17 mouse cellular contexts compared by ENCODE assay signal in genomic region chr14:46932121-46932520, GRCm38 (mm10). TPM values are rescaled to one million over a fixed set of nuclear protein-coding genes. Genes with fewer than 3 reads are reported as not detected.
A peak's percentile ranks its signal among the peaks of the same experiment; 100 is the strongest.
DNase-seq lines count a peak whose midpoint lies in the region; ATAC-seq lines count a peak whose summit lies in the region.
"Had no signal": no experiment of that assay in that cellular context is flagged by ENCODE, and none has a peak within 500 bp of the region (broad histone marks: within the 10 kb centered on the region; RNA-seq: fewer than 3 reads in every experiment).

No protein-coding gene starts in this region.

- peaks cover 11 to 37% of the 10 kb centered on the region in 2 experiments for H3K4me1 ChIP-seq in heart, embryonic 14.5 days (ENCODE audit: control insufficient read depth in 2 of 2, insufficient read depth in 2 of 2, low read length in 2 of 2)
- H3K4me1 ChIP-seq in lung, embryonic 16.5 days (replicated peaks; ENCODE audit: control insufficient read depth, insufficient read depth, low read length) = 0 out of 2 replicates have a peak, but pooled peaks cover 13% of the 10 kb centered on the region
- H3K4me1 ChIP-seq in intestine, embryonic 15.5 days (replicated peaks) = peaks cover 4% of the 10 kb centered on the region
- peaks cover 8% of the 10 kb centered on the region for H3K4me1 ChIP-seq in stomach, embryonic 16.5 days (ENCODE audit: control insufficient read depth, insufficient read depth, low read length)
- H3K4me1 ChIP-seq in midbrain, embryonic 14.5 days (ENCODE audit: control insufficient read depth, insufficient read depth, low read length) = no peaks in the 10 kb centered on the region
- H3K4me1 ChIP-seq: hindbrain, embryonic 13.5 days; midbrain, embryonic 15.5 days had no signal

- no peaks in the 10 kb centered on the region for H3K27me3 ChIP-seq in heart, embryonic 14.5 days (ENCODE audit: control insufficient read depth, insufficient read depth, low read length)
- no peaks in the 10 kb centered on the region for H3K27me3 ChIP-seq in lung, embryonic 16.5 days (ENCODE audit: control insufficient read depth, insufficient read depth, low read depth, low read length)
- H3K27me3 ChIP-seq in intestine, embryonic 15.5 days (replicated peaks) = no peaks in the 10 kb centered on the region
- no peaks in the 10 kb centered on the region for H3K27me3 ChIP-seq in stomach, embryonic 16.5 days (ENCODE audit: control insufficient read depth, insufficient read depth, low read length)
- H3K27me3 ChIP-seq in midbrain, embryonic 14.5 days (ENCODE audit: control insufficient read depth, insufficient read depth, low read length) = no peaks in the 10 kb centered on the region
- H3K27me3 ChIP-seq: hindbrain, embryonic 13.5 days; kidney, embryonic 15.5 days; midbrain, embryonic 15.5 days had no signal

- DNase-seq in heart, postnatal 4 days = no peak
- no peak for DNase-seq in lung, postnatal 36 days
- no peak for DNase-seq in midbrain, embryonic 14.5 days
- DNase-seq: adrenal gland, adult 8-10 months; cerebellum, adult 9-10 months; gastrocnemius, postnatal 14 days had no signal

- 81% methylated on average over 13 of the region's 13 CpGs for WGBS in heart, embryonic 14.5 days
- 79% methylated on average over 13 of the region's 13 CpGs for WGBS in lung, embryonic 16.5 days
- WGBS in intestine, embryonic 15.5 days = 69% methylated on average over 13 of the region's 13 CpGs
- WGBS in stomach, embryonic 16.5 days = 73% methylated on average over 13 of the region's 13 CpGs
- 88% methylated on average over 13 of the region's 13 CpGs for WGBS in midbrain, embryonic 14.5 days

- no peak for ATAC-seq in heart, embryonic 14.5 days (ENCODE audit: insufficient number of reproducible peaks, insufficient read depth, low FRiP score, low read depth)
- ATAC-seq in lung, embryonic 16.5 days (ENCODE audit: low read depth) = no peak
- peak; percentile 25; the same call in 1 of the 2 replicates for ATAC-seq in intestine, embryonic 15.5 days
- peak; percentile 37; the same call in 1 of the 2 replicates for ATAC-seq in stomach, embryonic 16.5 days (ENCODE audit: insufficient read depth, low FRiP score)
- no peak for ATAC-seq in midbrain, embryonic 14.5 days (ENCODE audit: low FRiP score, low TSS enrichment)
- ATAC-seq: inflammation-experienced regulatory T-cells, adult 6 months; midbrain, embryonic 15.5 days had no signal

- peak overlapping the region; percentile 2 to 46; a peak in 3 of 4 replicates for H3K27ac ChIP-seq in heart, embryonic 14.5 days (replicated peaks in 1 of 2; ENCODE audit: control insufficient read depth in 1 of 2, insufficient read depth in 1 of 2, low read depth in 2 of 2, low read length in 2 of 2)
- peak overlapping the region; percentile 42; the same call in 1 of the 2 replicates for H3K27ac ChIP-seq in lung, embryonic 16.5 days (ENCODE audit: low read length)
- H3K27ac ChIP-seq in intestine, embryonic 15.5 days = peak overlapping the region; percentile 34; the same call in 1 of the 2 replicates
- no peak overlapping the region for H3K27ac ChIP-seq in stomach, embryonic 16.5 days (ENCODE audit: low read length)
- H3K27ac ChIP-seq in midbrain, embryonic 14.5 days (replicated peaks; ENCODE audit: low read depth, low read length) = no peak overlapping the region
- H3K27ac ChIP-seq: embryonic facial prominence, embryonic 10.5 days; hindbrain, embryonic 13.5 days; kidney, embryonic 15.5 days; midbrain, embryonic 15.5 days had no signal

- 0 out of 2 replicates have a peak, but pooled peaks cover 7% of the 10 kb centered on the region for H3K36me3 ChIP-seq in heart, embryonic 14.5 days (ENCODE audit: control insufficient read depth, insufficient read depth, low read length)
- no peaks in the 10 kb centered on the region for H3K36me3 ChIP-seq in lung, embryonic 16.5 days (ENCODE audit: control insufficient read depth, insufficient read depth, low read length)
- no peaks in the 10 kb centered on the region for H3K36me3 ChIP-seq in intestine, embryonic 15.5 days
- no peaks in the 10 kb centered on the region for H3K36me3 ChIP-seq in stomach, embryonic 16.5 days (ENCODE audit: control insufficient read depth, insufficient read depth, low read length)
- H3K36me3 ChIP-seq in midbrain, embryonic 14.5 days (ENCODE audit: control insufficient read depth, insufficient read depth, low read length) = no peaks in the 10 kb centered on the region
- H3K36me3 ChIP-seq: hindbrain, embryonic 13.5 days; kidney, embryonic 15.5 days; midbrain, embryonic 15.5 days had no signal

- no peak overlapping the region for H3K9ac ChIP-seq in heart, embryonic 14.5 days (ENCODE audit: low read length)
- H3K9ac ChIP-seq in lung, embryonic 16.5 days (ENCODE audit: low read length) = no peak overlapping the region
- H3K9ac ChIP-seq in intestine, embryonic 15.5 days = no peak overlapping the region
- H3K9ac ChIP-seq in stomach, embryonic 16.5 days (ENCODE audit: low read length) = no peak overlapping the region
- H3K9ac ChIP-seq in midbrain, embryonic 14.5 days (replicated peaks; ENCODE audit: low read length) = no peak overlapping the region
- H3K9ac ChIP-seq: hindbrain, embryonic 13.5 days; kidney, embryonic 15.5 days; midbrain, embryonic 15.5 days had no signal

- H3K4me3 ChIP-seq in heart, embryonic 14.5 days (ENCODE audit: control insufficient read depth in 1 of 2, insufficient read depth in 1 of 2, low read depth in 1 of 2, low read length in 2 of 2) = no peak overlapping the region
- no peak overlapping the region for H3K4me3 ChIP-seq in lung, embryonic 16.5 days (ENCODE audit: low read length)
- H3K4me3 ChIP-seq in intestine, embryonic 15.5 days (replicated peaks) = no peak overlapping the region
- no peak overlapping the region for H3K4me3 ChIP-seq in stomach, embryonic 16.5 days (replicated peaks; ENCODE audit: low read length)
- H3K4me3 ChIP-seq in midbrain, embryonic 14.5 days (replicated peaks; ENCODE audit: low read depth, low read length) = no peak overlapping the region
- H3K4me3 ChIP-seq: embryonic facial prominence, embryonic 10.5 days; hindbrain, embryonic 13.5 days; kidney, embryonic 15.5 days; midbrain, embryonic 15.5 days had no signal

- no peaks in the 10 kb centered on the region for H3K9me3 ChIP-seq in heart, embryonic 14.5 days (ENCODE audit: control insufficient read depth, low read length)
- no peaks in the 10 kb centered on the region for H3K9me3 ChIP-seq in lung, embryonic 16.5 days (ENCODE audit: control insufficient read depth, low read length)
- H3K9me3 ChIP-seq in intestine, embryonic 15.5 days = no peaks in the 10 kb centered on the region
- H3K9me3 ChIP-seq in stomach, embryonic 16.5 days (replicated peaks; ENCODE audit: control insufficient read depth, low read length) = no peaks in the 10 kb centered on the region
- no peaks in the 10 kb centered on the region for H3K9me3 ChIP-seq in midbrain, embryonic 14.5 days (ENCODE audit: control insufficient read depth, low read length)
- H3K9me3 ChIP-seq: embryonic facial prominence, embryonic 10.5 days; hindbrain, embryonic 13.5 days; kidney, embryonic 15.5 days; midbrain, embryonic 15.5 days had no signal

- H3K4me2 ChIP-seq in heart, embryonic 14.5 days (ENCODE audit: low read length) = no peak overlapping the region
- H3K4me2 ChIP-seq in lung, embryonic 16.5 days (ENCODE audit: low read depth, low read length) = no peak overlapping the region
- H3K4me2 ChIP-seq in intestine, embryonic 15.5 days (replicated peaks) = no peak overlapping the region
- no peak overlapping the region for H3K4me2 ChIP-seq in stomach, embryonic 16.5 days (ENCODE audit: low read depth, low read length)
- H3K4me2 ChIP-seq in midbrain, embryonic 14.5 days (ENCODE audit: low read length) = no peak overlapping the region
- H3K4me2 ChIP-seq: hindbrain, embryonic 13.5 days; kidney, embryonic 15.5 days; liver, embryonic 11.5 days; midbrain, embryonic 15.5 days had no signal

RNA-seq across cellular contexts. Expression of gene Samd4, which starts 49.5 kb away (rescaled TPM):
- 11.0 and 12.0 TPM in 2 replicates for polyA plus RNA-seq in heart, embryonic 14.5 days (2014; fragmentation: Nextera tagmentation; extraction: Ambion mirVana)
- 10 to 100 TPM; 76.5 to 84.4 TPM for total RNA-seq in heart, postnatal 4 days (2021)
- polyA plus RNA-seq in lung, embryonic 16.5 days (2015; fragmentation: Nextera tagmentation; extraction: Ambion mirVana) = 6.2 and 6.6 TPM in 2 replicates
- 5.2 and 5.4 TPM in 2 replicates for polyA plus RNA-seq in intestine, embryonic 15.5 days (2015; fragmentation: Nextera tagmentation; extraction: Ambion mirVana)
- polyA plus RNA-seq in stomach, embryonic 16.5 days (2015; fragmentation: Nextera tagmentation; extraction: Ambion mirVana) = 6.7 and 7.0 TPM in 2 replicates
- polyA plus RNA-seq in midbrain, embryonic 14.5 days (2014; fragmentation: Nextera tagmentation; extraction: Ambion mirVana) = 2.8 and 3.1 TPM in 2 replicates
- total RNA-seq: megakaryocyte, adult 5-6 weeks had no signal
- polyA plus RNA-seq: inflammation-experienced regulatory T-cells, adult 6 months had no signal

Comparison
In these comparisons a context has a peak if more than half of its experiments do, and no peak if none do; other contexts are left out.
1. ATAC-seq: peak in intestine, embryonic 15.5 days (single experiment) and stomach, embryonic 16.5 days (single experiment); none in heart, embryonic 14.5 days (single experiment), lung, embryonic 16.5 days (single experiment) and midbrain, embryonic 14.5 days (single experiment).
2. H3K27ac ChIP-seq: peak in heart, embryonic 14.5 days (2 of 2), lung, embryonic 16.5 days (single experiment) and intestine, embryonic 15.5 days (single experiment); none in stomach, embryonic 16.5 days (single experiment) and midbrain, embryonic 14.5 days (single experiment).